In the genomic region with DNA sequence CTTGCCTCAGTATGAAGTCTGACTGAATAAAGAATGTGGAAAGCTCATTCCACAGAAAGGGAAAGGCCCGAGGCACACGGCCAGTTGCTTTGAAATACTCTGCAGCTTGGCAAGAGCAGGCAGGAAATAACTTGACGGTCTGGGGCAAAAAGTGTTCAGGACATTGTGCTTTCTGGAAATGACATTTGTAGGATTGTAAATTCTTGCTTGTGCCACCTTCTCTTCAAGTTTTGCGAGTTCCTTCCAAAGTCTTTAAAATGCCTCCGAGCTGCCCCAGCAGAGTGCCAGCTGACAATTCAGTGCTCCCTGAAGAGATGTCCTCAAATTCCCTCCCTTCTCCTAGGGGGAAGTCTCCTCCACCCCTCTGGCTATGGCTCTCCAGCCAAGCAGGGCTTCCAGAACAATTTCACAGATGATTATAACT, we compare ENCODE assay signal across 10 mouse cellular contexts. TPM values are rescaled to one million over a fixed set of nuclear protein-coding genes. Genes with fewer than 3 reads are reported as not detected.
DNase-seq lines count a peak whose midpoint lies in the region; ATAC-seq lines count a peak whose summit lies in the region.
"Had no signal": no experiment of that assay in that cellular context is flagged by ENCODE, and none has a peak within 500 bp of the region (broad histone marks: within the 10 kb centered on the region; RNA-seq: fewer than 3 reads in every experiment).

No protein-coding gene starts in this region.

- 75% methylated on average over 5 of the region's 5 CpGs for WGBS in forebrain, embryonic 13.5 days

- H3K36me3 ChIP-seq in forebrain, embryonic 13.5 days (ENCODE audit: poor library complexity, severe bottlenecking), result no peaks in the 10 kb centered on the region
- H3K36me3 ChIP-seq: midbrain, embryonic 12.5 days had no signal

- H3K27ac ChIP-seq in forebrain, embryonic 13.5 days, result no peak overlapping the region
- H3K27ac ChIP-seq: midbrain, embryonic 12.5 days had no signal

- no peak for ATAC-seq in forebrain, embryonic 13.5 days

- peak; percentile 74 for DNase-seq in urinary bladder, postnatal 14 days (ENCODE audit: low spot score)
- no peak for DNase-seq in urinary bladder, adult 2 months (ENCODE audit: low spot score)
- peak; percentile 48 to 73 for DNase-seq in gastrocnemius, postnatal 4 days (ENCODE audit: low spot score in 2 of 2)
- DNase-seq in kidney, postnatal 25 days, result peak; percentile 74 to 76
- no peak for DNase-seq in left cerebral cortex, adult 8-10 months (ENCODE audit: low spot score in 2 of 2)
- no peak for DNase-seq in right cerebral cortex, postnatal 25 days
- DNase-seq: spleen, adult 18-20 months had no signal

- H3K9me3 ChIP-seq in forebrain, embryonic 13.5 days (replicated peaks), result no peaks in the 10 kb centered on the region
- H3K9me3 ChIP-seq: midbrain, embryonic 12.5 days had no signal

- no peak overlapping the region for H3K4me2 ChIP-seq in forebrain, embryonic 13.5 days
- H3K4me2 ChIP-seq: midbrain, embryonic 12.5 days had no signal

- no peak overlapping the region for H3K9ac ChIP-seq in forebrain, embryonic 13.5 days
- H3K9ac ChIP-seq: midbrain, embryonic 12.5 days had no signal

- no peaks in the 10 kb centered on the region for H3K4me1 ChIP-seq in forebrain, embryonic 13.5 days

- no peak overlapping the region for H3K4me3 ChIP-seq in forebrain, embryonic 13.5 days
- H3K4me3 ChIP-seq: midbrain, embryonic 12.5 days had no signal

- H3K27me3 ChIP-seq in forebrain, embryonic 13.5 days, result no peaks in the 10 kb centered on the region
- H3K27me3 ChIP-seq: midbrain, embryonic 12.5 days had no signal

RNA-seq across cellular contexts. Expression of a gene that starts 2.1 kb away (rescaled TPM):
- polyA plus RNA-seq in urinary bladder, adult 2 months (2012; rRNA removed), result 0.19 and 0.40 TPM in 2 replicates
- total RNA-seq in gastrocnemius, postnatal 4 days (2021), result under 1 TPM; 0.56 to 0.75 TPM
- total RNA-seq in left cerebral cortex, adult 8-10 months (2022), result under 1 TPM; 0.13 to 0.72 (median 0.19) TPM
- 0.13 and 0.29 TPM in 2 replicates for polyA plus RNA-seq in forebrain, embryonic 13.5 days (2015; fragmentation: Nextera tagmentation; extraction: Ambion mirVana)

RNA-seq across cellular contexts. Expression of a gene that starts 36.1 kb away (rescaled TPM):
- polyA plus RNA-seq in urinary bladder, adult 2 months (2012; rRNA removed), result 0.06 and 0.11 TPM in 2 replicates
- not detected for total RNA-seq in gastrocnemius, postnatal 4 days (2021)
- total RNA-seq in left cerebral cortex, adult 8-10 months (2022), result not detected
- not detected in 2 replicates for polyA plus RNA-seq in forebrain, embryonic 13.5 days (2015; fragmentation: Nextera tagmentation; extraction: Ambion mirVana)
- polyA plus RNA-seq: cortical plate, adult 2 months; midbrain, embryonic 12.5 days had no signal

RNA-seq across cellular contexts. Expression of a gene that starts 44.1 kb away (rescaled TPM):
- polyA plus RNA-seq in urinary bladder, adult 2 months (2012; rRNA removed), result 11.5 and 11.7 TPM in 2 replicates
- total RNA-seq in gastrocnemius, postnatal 4 days (2021), result 10 to 100 TPM; 66.6 to 73.1 TPM
- 10 to 100 TPM; 21.7 to 56.4 (median 45.6) TPM for total RNA-seq in left cerebral cortex, adult 8-10 months (2022)
- polyA plus RNA-seq in forebrain, embryonic 13.5 days (2015; fragmentation: Nextera tagmentation; extraction: Ambion mirVana), result 1.8 and 7.4 TPM in 2 replicates

Comparison
In these comparisons a context has a peak if more than half of its experiments do, and no peak if none do; other contexts are left out.
1. DNase-seq: peak in urinary bladder, postnatal 14 days (single experiment), gastrocnemius, postnatal 4 days (2 of 2) and kidney, postnatal 25 days (2 of 2); none in urinary bladder, adult 2 months (single experiment), left cerebral cortex, adult 8-10 months (0 of 2) and right cerebral cortex, postnatal 25 days (single experiment).